Mouse (Mus musculus) Muller cell, postnatal 12 days (primary cell): Measurements from ENCODE around the gene Olfr1250.
"Not testable (repeated sequence)": the region's sequence is repeated elsewhere in the genome, so short reads cannot be mapped to it uniquely, and the experiment has no call there.

Source experiments
- DNase-seq: peaks from one replicate; pipeline ENCODE4 v3.0.0-alpha.2; 2015; ENCODE audit errors: inconsistent ontology term

Gene Olfr1250

DNA sequence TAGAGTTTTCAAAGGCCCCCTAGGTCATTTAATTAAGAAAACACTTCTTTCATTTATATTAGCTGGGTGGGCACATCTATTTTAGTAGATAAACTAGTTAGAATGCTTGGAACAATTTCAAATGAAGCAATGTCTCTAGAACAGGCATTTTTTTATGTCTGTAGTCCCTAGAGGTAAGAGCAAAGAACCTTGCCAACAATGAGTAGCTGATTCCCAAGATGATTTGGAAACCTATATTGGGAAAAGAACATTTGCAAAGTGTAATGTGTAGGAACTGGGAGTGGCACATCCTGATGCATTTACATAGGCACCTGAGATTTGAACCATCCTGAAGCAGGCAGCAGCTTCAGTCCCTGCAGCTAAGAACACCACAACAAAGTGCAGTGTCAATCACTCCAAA, at the start of gene Olfr1250:
Olfr1250 (minus strand) TSS at position 101 of the 400 bp plus-strand sequence.
- DNase-seq = no peak

- no peak for DNase-seq
These were observed 30.7 kb upstream of the Olfr1250 start for GRCm38 (mm10) chr2:89691980-89692379.

DNA sequence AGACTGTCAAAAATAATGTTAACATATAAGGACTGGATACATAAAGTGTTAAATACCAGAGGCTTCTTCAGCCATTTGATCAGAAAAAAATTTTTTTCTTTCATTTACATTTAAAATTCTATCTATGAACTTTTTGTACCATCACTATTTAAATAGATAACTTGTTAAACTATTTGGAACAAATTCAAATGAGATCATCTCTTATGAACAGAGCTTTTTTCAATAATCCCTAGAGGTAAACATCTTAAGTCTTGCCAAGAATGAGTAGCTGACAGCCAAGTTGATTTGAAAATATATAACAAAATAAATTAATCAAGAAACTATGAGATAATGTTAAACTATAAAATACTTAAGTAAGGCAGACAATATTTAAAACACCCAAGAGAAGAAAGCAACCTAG, 10.6 kb upstream of the Olfr1250 start, which contains the start of gene Olfr1251:
Olfr1251 (minus strand) TSS at position 101 of the 400 bp plus-strand sequence.
- no peak for DNase-seq

DNA sequence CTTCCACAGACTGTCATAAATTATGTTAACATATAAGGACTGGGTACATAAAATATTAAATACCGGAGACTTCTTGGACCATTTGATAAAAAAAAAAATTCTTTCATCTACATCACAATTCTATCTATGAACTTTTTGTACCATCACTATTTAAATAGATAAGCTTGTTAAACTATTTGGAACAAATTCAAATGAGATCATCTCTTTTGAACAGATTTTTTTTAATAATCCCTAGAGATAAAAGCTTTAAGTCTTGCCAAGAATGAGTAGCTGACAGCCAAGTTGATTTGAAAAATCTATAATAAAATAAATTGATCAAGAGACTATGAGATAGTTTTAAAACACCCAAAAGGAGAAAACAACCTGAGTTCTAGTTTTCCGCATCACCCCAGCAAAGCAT, 26.4 kb downstream of the Olfr1250 start, which contains the start of gene Olfr1249:
Olfr1249 (minus strand) TSS at position 101 of the 400 bp plus-strand sequence.
- no peak for DNase-seq

DNA sequence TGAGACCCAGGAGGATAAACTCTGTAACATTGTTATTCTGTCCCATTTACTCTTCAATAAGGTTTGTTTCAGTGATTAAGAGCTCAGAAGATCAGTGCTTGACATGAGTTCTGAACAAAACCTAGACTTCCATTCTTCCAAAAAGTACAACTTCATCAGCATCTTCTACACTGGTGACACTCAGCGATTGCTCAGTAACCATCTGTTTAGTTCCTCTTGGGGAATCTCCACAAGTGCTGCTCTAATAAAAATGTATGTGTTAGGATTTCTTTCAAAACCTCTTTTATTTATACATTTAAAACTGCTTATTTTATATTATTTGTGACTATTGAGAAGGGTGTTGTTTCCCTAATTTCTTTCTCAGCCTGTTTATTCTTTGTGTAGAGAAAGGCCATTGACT, 43.1 kb downstream of the Olfr1250 start, which contains the start of gene Olfr1248:
Olfr1248 (minus strand) TSS at position 101 of the 400 bp plus-strand sequence.
- not testable (repeated sequence) for DNase-seq

DNA sequence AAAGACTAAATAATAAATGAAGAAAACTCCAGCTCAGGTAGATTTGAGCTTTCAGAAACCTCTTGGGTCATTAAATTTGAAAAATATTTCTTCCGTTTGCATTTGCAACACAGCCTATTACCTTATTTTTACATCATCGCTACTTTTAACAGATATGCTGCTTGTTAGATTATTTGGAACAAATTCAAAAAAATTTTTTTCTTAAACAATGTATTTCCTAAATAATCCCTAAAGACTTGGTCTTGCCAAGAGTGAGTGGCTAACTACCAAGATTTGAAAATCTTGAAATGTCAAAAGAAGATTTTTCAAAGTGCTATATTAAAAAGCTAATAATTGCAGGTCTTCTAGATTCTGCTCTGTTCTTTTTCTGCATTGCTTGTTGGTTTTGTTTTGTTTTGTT, 47.2 kb downstream of the Olfr1250 start, which contains the start of gene Olfr1247:
Olfr1247 (minus strand) TSS at position 101 of the 400 bp plus-strand sequence.
- DNase-seq = no peak
